Mouse (Mus musculus) gonadal fat pad, adult 2 months (tissue): Measurements from ENCODE around the gene Vps37c. TPM values are rescaled to one million over a fixed set of nuclear protein-coding genes. Genes with fewer than 3 reads are reported as not detected.

Experiments used
- polyA plus RNA-seq: library from polyadenylated mRNA; depleted of rRNA; stranded (reverse); fragments of >200 nt; gene quantifications from 2 replicates; pipeline ENCODE4 v1.2.3, GENCODE M21; 2012; rRNA removed

Gene Vps37c
- polyA plus RNA-seq, 1 experiment: 25.5 TPM

Other genes starting within 250 kb of the Vps37c start
- 3.9 and 6.8 TPM in 2 replicates for gene Lrrc10b, start 231.3 kb upstream of the Vps37c start, polyA plus RNA-seq
- 1.9 and 2.9 TPM in 2 replicates for gene Ppp1r32, start 205.8 kb upstream of the Vps37c start, polyA plus RNA-seq
- gene Cpsf7, start 163.5 kb upstream of the Vps37c start, polyA plus RNA-seq: 33.6 and 39.9 TPM in 2 replicates
- 35.1 and 37.9 TPM in 2 replicates for gene Sdhaf2, start 162.6 kb upstream of the Vps37c start, polyA plus RNA-seq
- gene Tmem216, start 132.5 kb upstream of the Vps37c start, polyA plus RNA-seq: 36.5 and 51.1 TPM in 2 replicates
- gene Cyb561a3, start 111.6 kb upstream of the Vps37c start, polyA plus RNA-seq: 29.9 and 33.4 TPM in 2 replicates
- gene Tmem138, start 111.4 kb upstream of the Vps37c start, polyA plus RNA-seq: 10.9 and 12.0 TPM in 2 replicates
- 168 and 176 TPM in 2 replicates for gene Ddb1, start 83.4 kb upstream of the Vps37c start, polyA plus RNA-seq
- gene Tkfc, start 83.1 kb upstream of the Vps37c start, polyA plus RNA-seq: 21.0 and 22.5 TPM in 2 replicates
- 0.60 and 1.3 TPM in 2 replicates for gene Vwce, start 54.5 kb upstream of the Vps37c start, polyA plus RNA-seq
- gene Pga5, start 10.7 kb upstream of the Vps37c start, polyA plus RNA-seq: 0.31 TPM in 1 of 2 replicates, not detected in the other
- 0.80 and 0.92 TPM in 2 replicates for gene Cd5, start 50.3 kb downstream of the Vps37c start, polyA plus RNA-seq
- gene Cd6, start 141.3 kb downstream of the Vps37c start, polyA plus RNA-seq: 0.32 and 0.33 TPM in 2 replicates
- 3.9 and 6.3 TPM in 2 replicates for gene Slc15a3, start 151.0 kb downstream of the Vps37c start, polyA plus RNA-seq
- gene Tmem132a, start 181.2 kb downstream of the Vps37c start, polyA plus RNA-seq: 15.8 and 16.0 TPM in 2 replicates
- 130 and 147 TPM in 2 replicates for gene Tmem109, start 193.3 kb downstream of the Vps37c start, polyA plus RNA-seq
- 185 and 229 TPM in 2 replicates for gene Prpf19, start 206.5 kb downstream of the Vps37c start, polyA plus RNA-seq
- gene Zp1, start 231.9 kb downstream of the Vps37c start, polyA plus RNA-seq: not detected in 2 replicates
- gene Ptgdr2, start 248.4 kb downstream of the Vps37c start, polyA plus RNA-seq: 0.14 TPM in 1 of 2 replicates, not detected in the other